Mouse (Mus musculus): ENCODE data around the gene Krtap1-3. TPM values are rescaled to one million over a fixed set of nuclear protein-coding genes. Genes with fewer than 3 reads are reported as not detected.

Krtap1-3 gene
- total RNA-seq, 2 experiments from 2014 or later, result not detected

GRCm38 (mm10) chr11:99559366-99559765 lies 31.8 kb downstream of the Krtap1-3 start, which contains the start of gene Gm11939:
TSS of gene Gm11939 (minus strand) at chr11:99559466.
- DNase-seq (ENCODE audit: low spot score), result no peak

- DNase-seq (ENCODE audit: low spot score), result no peak
Measured at GRCm38 (mm10) chr11:99557976-99558745, 33.0 kb downstream of the Krtap1-3 start.

GRCm38 (mm10) chr11:99556753-99557152 lies 34.4 kb downstream of the Krtap1-3 start, which contains the start of gene Krtap3-2:
TSS of gene Krtap3-2 (minus strand) at chr11:99556853.
- no peak for DNase-seq (ENCODE audit: low spot score)

- DNase-seq (ENCODE audit: low spot score), result no peak
Measured at GRCm38 (mm10) chr11:99556195-99556594, 34.9 kb downstream of the Krtap1-3 start.

- DNase-seq (ENCODE audit: low spot score), result no peak
Measured at GRCm38 (mm10) chr11:99550765-99551164, 40.4 kb downstream of the Krtap1-3 start, which contains the start of gene Krtap3-3. TSS of gene Krtap3-3 (minus strand) at chr11:99550865.

- DNase-seq (ENCODE audit: low spot score), result no peak
Measured at GRCm38 (mm10) chr11:99547892-99548291, 43.2 kb downstream of the Krtap1-3 start.

Other genes starting within 250 kb of the Krtap1-3 start
- not detected for gene Krt27, start 240.2 kb downstream of the Krtap1-3 start, total RNA-seq (2021)
- gene Krt28, start 216.4 kb downstream of the Krtap1-3 start, total RNA-seq (2021), result not detected
- 1 to 10 TPM; 2.6 to 3.1 TPM for gene Krt10, start 202.0 kb downstream of the Krtap1-3 start, total RNA-seq (2021)
- not detected for gene Krt12, start 169.1 kb downstream of the Krtap1-3 start, total RNA-seq (2021)
- gene Krt20, start 153.2 kb downstream of the Krtap1-3 start, total RNA-seq (2021), result under 1 TPM in 1 of 2 experiments, not detected in 1; 0.14 TPM
- not detected for gene Krt23, start 98.2 kb downstream of the Krtap1-3 start, total RNA-seq (2021)
- not detected for gene Krt39, start 70.0 kb downstream of the Krtap1-3 start, total RNA-seq (2021)
- not detected for gene Krt40, start 48.2 kb downstream of the Krtap1-3 start, total RNA-seq (2021)
- gene Krtap3-3, start 40.5 kb downstream of the Krtap1-3 start, total RNA-seq (2021), result under 1 TPM in 1 of 2 experiments, not detected in 1; 0.32 TPM
- gene Krtap3-2, start 34.5 kb downstream of the Krtap1-3 start, total RNA-seq (2021), result not detected
- gene Gm11939, start 31.9 kb downstream of the Krtap1-3 start, total RNA-seq (2021), result not detected
- not detected for gene Krtap3-1, start 24.7 kb downstream of the Krtap1-3 start, total RNA-seq (2021)
- gene Krtap1-5, start 10.3 kb downstream of the Krtap1-3 start, total RNA-seq (2021), result not detected
- gene Krtap1-4, start 7.7 kb downstream of the Krtap1-3 start, total RNA-seq (2021), result not detected
- gene Krtap9-3, start 6.8 kb upstream of the Krtap1-3 start, total RNA-seq (2021), result not detected
- gene Gm11938, start 12.0 kb upstream of the Krtap1-3 start, total RNA-seq (2021), result not detected
- not detected for gene Gm11937, start 18.9 kb upstream of the Krtap1-3 start, total RNA-seq (2021)
- not detected for gene Krtap2-4, start 23.5 kb upstream of the Krtap1-3 start, total RNA-seq (2021)
- not detected for gene Gm11562, start 29.1 kb upstream of the Krtap1-3 start, total RNA-seq (2021)
- gene Krtap4-1, start 36.9 kb upstream of the Krtap1-3 start, total RNA-seq (2021), result not detected
- not detected for gene Krtap4-2, start 43.7 kb upstream of the Krtap1-3 start, total RNA-seq (2021)
- gene Krtap4-7, start 52.8 kb upstream of the Krtap1-3 start, total RNA-seq (2021), result not detected
- gene Gm11555, start 58.9 kb upstream of the Krtap1-3 start, total RNA-seq (2021), result not detected
- gene Gm11563, start 67.6 kb upstream of the Krtap1-3 start, total RNA-seq (2021), result not detected
- gene Krtap4-6, start 74.6 kb upstream of the Krtap1-3 start, total RNA-seq (2021), result not detected
- gene Gm14190, start 99.4 kb upstream of the Krtap1-3 start, total RNA-seq (2021), result not detected
- not detected for gene Gm14180, start 143.0 kb upstream of the Krtap1-3 start, total RNA-seq (2021)
- gene Gm11595, start 181.6 kb upstream of the Krtap1-3 start, total RNA-seq (2021), result not detected
- gene Krtap4-8, start 189.4 kb upstream of the Krtap1-3 start, total RNA-seq (2021), result not detected
- gene Krtap4-9, start 193.9 kb upstream of the Krtap1-3 start, total RNA-seq (2021), result not detected
- not detected for gene Gm11596, start 202.1 kb upstream of the Krtap1-3 start, total RNA-seq (2021)
- gene Gm11569, start 207.6 kb upstream of the Krtap1-3 start, total RNA-seq (2021), result not detected
- not detected for gene Gm11554, start 213.1 kb upstream of the Krtap1-3 start, total RNA-seq (2021)
- not detected for gene Krtap4-13, start 218.6 kb upstream of the Krtap1-3 start, total RNA-seq (2021)
- gene Gm11564, start 224.3 kb upstream of the Krtap1-3 start, total RNA-seq (2021), result not detected
- gene 2300003K06Rik, start 246.7 kb upstream of the Krtap1-3 start, total RNA-seq (2021), result not detected

Data from gastrocnemius, adult 18-20 months (tissue).